Mouse (Mus musculus) liver, adult 2 months (tissue): ENCODE results near the gene Ankrd23. TPM values are rescaled to one million over a fixed set of nuclear protein-coding genes. Genes with fewer than 3 reads are reported as not detected.
"Not testable (repeated sequence)": the region's sequence is repeated elsewhere in the genome, so short reads cannot be mapped to it uniquely, and the experiment has no call there.

Experiments used
- DNase-seq: peaks from one replicate; pipeline ENCODE4 v3.0.0-alpha.2; 2011; ENCODE audit warnings: low read depth, low spot score; ENCODE audit errors: extremely low read depth
- H3K27ac ChIP-seq: fragments of 200-500 bp; replicated peaks from 2 replicates; pipeline ENCODE4 v1.5.1; 2012; ENCODE audit warnings: low read depth, mild to moderate bottlenecking, control low read depth, inconsistent platforms, low read length; ENCODE audit not compliant: insufficient read depth
- H3K27me3 ChIP-seq: fragments of 200-500 bp; 2 replicates; pipeline ENCODE4 v1.6.1; 2012; ENCODE audit warnings: mild to moderate bottlenecking, moderate library complexity, low read length, inconsistent platforms; ENCODE audit not compliant: control insufficient read depth, insufficient read depth
- H3K36me3 ChIP-seq: fragments of 200-500 bp; 2 replicates; pipeline ENCODE4 v1.6.1; 2012; ENCODE audit warnings: low read length, inconsistent platforms; ENCODE audit not compliant: control insufficient read depth, insufficient read depth
- H3K4me1 ChIP-seq: fragments of 200-500 bp; 2 replicates; pipeline ENCODE4 v1.6.1; 2011; ENCODE audit warnings: low read length; ENCODE audit not compliant: control insufficient read depth, insufficient read depth
- H3K4me3 ChIP-seq: fragments of 200-500 bp; 2 replicates; pipeline ENCODE4 v1.5.1; 2011; ENCODE audit warnings: low read depth, mild to moderate bottlenecking, control low read depth, low read length, moderate library complexity; ENCODE audit not compliant: insufficient read depth
- H3K79me2 ChIP-seq: fragments of 200-500 bp; 2 replicates; pipeline ENCODE4 v1.6.1; 2012; ENCODE audit warnings: inconsistent platforms, mild to moderate bottlenecking, low read length, moderate library complexity; ENCODE audit not compliant: control insufficient read depth, insufficient read depth
- H3K9ac ChIP-seq: fragments of 200-500 bp; 2 replicates; pipeline ENCODE4 v1.6.1; 2012; ENCODE audit warnings: low read depth, mild to moderate bottlenecking, control low read depth, inconsistent platforms, low read length
- CTCF ChIP-seq: fragments of 200-500 bp; IDR thresholded peaks from 2 replicates; pipeline ENCODE4 v1.5.1; 2011; ENCODE audit warnings: low read depth, low read length, control low read depth
- POLR2A ChIP-seq: fragments of 200-500 bp; IDR thresholded peaks from 2 replicates; pipeline ENCODE4 v1.6.1; 2011; ENCODE audit warnings: low read length, control low read depth; ENCODE audit not compliant: insufficient read depth; ENCODE audit errors: extremely low read depth
- WGBS: fragments of 180-500 bp; shearing (Covaris S2); methylation state at CpG from one replicate; pipeline ENCODE4 v1.1.7; 2018; 5-methylcytosine and 5-hydroxymethylcytosine counted together
- polyA plus RNA-seq: library from polyadenylated mRNA; depleted of rRNA; stranded (reverse); fragments of >200 nt; gene quantifications from 2 replicates; pipeline ENCODE4 v1.2.3, GENCODE M21; 2012; rRNA removed
- total RNA-seq: library from RNA; depleted of rRNA; stranded (reverse); fragments of >200 nt; gene quantifications from 2 replicates; pipeline ENCODE4 v1.2.3, GENCODE M21; 2014; rRNA removed

Gene Ankrd23
- 1.8 and 2.0 TPM in 2 replicates for total RNA-seq
- polyA plus RNA-seq: 3.5 and 5.1 TPM in 2 replicates

DNA sequence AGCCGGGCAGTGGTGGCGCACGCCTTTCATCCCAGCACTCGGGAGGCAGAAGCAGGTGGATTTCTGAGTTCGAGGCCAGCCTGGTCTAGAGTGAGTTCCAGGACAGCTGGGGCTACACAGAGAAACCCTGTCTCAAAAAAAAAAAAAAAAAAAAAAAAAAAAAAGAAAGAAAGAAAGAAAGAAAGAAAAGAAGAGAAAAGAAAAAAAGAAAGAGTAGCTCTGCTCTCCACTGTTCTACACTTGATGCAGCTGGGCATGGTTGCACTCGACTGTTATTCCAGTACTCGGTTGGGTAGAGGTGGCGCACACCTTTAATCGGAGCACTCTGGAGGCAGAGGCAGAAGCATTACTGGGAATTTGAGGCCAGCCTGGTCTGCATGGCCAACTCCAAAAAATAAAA, at the start of gene Ankrd23:
TSS of gene Ankrd23 (minus strand) at position 101 of the 400 bp plus-strand sequence.
- WGBS: 85% methylated on average over 9 of the region's 9 CpGs
- H3K36me3 ChIP-seq, DNase-seq, H3K27me3 ChIP-seq, H3K4me3 ChIP-seq, H3K79me2 ChIP-seq, H3K9ac ChIP-seq: not testable (repeated sequence)
- peaks cover 22% of the 10 kb centered on the region for H3K4me1 ChIP-seq
- H3K27ac ChIP-seq: peak within 1 kb of the TSS; percentile 17

DNA sequence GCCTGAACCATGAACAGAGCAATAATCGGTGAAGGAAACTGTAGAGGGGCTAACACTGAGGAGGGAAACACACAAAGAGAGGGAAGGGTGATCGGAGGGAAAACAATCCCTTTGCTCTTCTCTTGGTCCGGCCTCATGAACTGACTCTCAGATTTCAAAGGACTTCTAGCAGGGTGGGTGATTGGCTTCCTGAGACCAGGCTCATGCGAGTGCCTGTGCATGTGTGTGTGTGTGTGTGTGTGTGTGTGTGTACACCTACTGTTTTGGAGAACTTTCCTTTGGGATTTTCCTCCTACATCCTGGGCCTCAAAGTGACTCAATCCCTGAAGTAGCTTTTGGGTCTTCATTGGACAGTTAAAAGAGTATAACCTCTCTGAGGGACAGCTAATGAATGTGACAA, 49.6 kb upstream of the Ankrd23 start:
- Histone ChIP-seq H3K36me3 (no peaks in the 10 kb centered on the region), H3K27ac (no peak overlapping the region), H3K27me3 (no peaks in the 10 kb centered on the region), H3K79me2 (no peaks in the 10 kb centered on the region), H3K4me3 (no peak overlapping the region), H3K4me1 (no peaks in the 10 kb centered on the region), H3K9ac (no peak overlapping the region)
- DNase-seq: no peak
- no peak for TF ChIP-seq CTCF
- TF ChIP-seq POLR2A: no peak
- WGBS: 90% methylated on average over 4 of the region's 4 CpGs

DNA sequence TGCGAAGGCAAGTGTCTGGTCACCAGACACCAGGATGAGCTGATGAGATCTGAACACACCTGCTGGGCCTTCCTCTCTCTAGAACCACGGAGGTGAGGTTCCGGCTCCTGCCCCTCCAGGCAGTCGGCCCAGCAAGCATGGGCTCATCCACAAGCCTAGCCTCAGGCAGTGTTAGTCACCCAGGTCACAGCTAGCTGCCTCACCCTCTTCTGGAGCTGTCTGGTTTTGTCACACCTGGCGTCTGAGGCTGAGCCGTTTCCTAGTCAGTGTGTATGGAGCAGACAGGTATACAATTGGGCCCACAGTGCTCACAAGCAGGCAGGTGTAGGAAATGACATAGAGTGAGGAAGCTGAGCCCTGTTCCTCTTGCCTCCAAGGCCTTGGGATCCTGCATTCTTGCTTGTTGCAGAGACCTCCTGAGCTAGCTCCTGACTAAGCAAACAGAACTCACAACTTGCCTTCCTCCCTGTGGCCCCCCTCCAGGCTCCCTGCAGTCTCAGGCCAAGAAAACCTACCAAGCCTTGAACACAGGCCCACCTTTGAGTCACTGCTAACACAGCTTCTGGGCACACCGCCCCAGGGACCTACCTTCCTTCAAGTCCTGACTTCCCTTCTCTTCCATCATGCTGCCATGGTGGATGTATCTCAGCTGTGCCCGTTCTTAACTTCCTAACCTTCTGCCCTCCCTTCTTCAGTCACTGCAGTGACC, 46.9 kb upstream of the Ankrd23 start:
- H3K4me3 ChIP-seq: no peak overlapping the region
- H3K27ac ChIP-seq: no peak overlapping the region
- TF ChIP-seq CTCF: no peak
- no peak for TF ChIP-seq POLR2A
- no peaks in the 10 kb centered on the region for H3K27me3 ChIP-seq
- 85% methylated on average over 8 of the region's 8 CpGs for WGBS
- peaks cover 2% of the 10 kb centered on the region; the same call in 1 of the 2 replicates for H3K4me1 ChIP-seq
- no peak for DNase-seq
- H3K9ac ChIP-seq: no peak overlapping the region
- H3K36me3 ChIP-seq: no peaks in the 10 kb centered on the region
- no peaks in the 10 kb centered on the region for H3K79me2 ChIP-seq

DNA sequence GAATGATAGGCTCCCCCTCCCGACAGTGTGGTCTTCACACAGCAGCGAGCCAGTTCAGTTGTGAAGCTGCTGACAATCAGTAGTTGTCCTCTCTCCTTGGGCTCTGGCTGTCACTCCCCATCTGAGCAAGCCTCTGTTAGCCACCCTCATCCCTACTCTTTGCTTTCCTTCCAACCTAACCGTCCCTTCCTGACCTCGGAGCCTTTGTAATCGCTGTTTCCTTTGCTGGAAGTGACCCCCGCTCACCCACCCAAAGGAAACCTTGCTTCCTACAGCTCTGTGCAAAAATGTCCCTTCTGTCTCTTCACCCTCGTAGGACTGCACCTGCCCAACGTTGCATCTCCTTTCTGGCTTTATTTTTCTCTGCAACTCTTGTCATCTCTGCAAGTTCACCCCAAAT, 45.5 kb upstream of the Ankrd23 start:
- DNase-seq: no peak
- Histone ChIP-seq H3K4me1 (peaks cover 2% of the 10 kb centered on the region; the same call in 1 of the 2 replicates), H3K9ac (no peak overlapping the region), H3K4me3 (no peak overlapping the region), H3K27ac (no peak overlapping the region), H3K79me2 (no peaks in the 10 kb centered on the region), H3K27me3 (no peaks in the 10 kb centered on the region), H3K36me3 (no peaks in the 10 kb centered on the region)
- WGBS: 82% methylated on average over 8 of the region's 8 CpGs
- TF ChIP-seq POLR2A: no peak
- TF ChIP-seq CTCF: no peak

DNA sequence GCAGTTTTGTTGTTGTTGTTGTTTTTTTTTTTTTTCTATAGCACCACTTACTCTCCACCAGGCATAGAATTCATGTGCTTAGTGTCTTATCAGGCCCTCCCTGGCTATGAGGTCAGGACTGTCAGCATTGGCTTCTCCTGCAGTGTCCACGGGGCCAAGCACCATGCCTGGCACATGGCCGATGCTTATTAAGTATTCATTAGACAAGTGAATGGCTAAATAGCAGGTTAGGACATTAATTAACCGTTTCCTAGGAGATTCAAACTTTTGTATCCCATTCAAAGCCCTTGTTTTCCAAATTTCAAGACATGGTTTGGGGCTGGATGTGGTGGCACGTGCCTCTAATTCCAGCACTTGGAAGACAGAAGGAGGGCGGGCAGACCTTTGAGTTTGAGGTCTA, 44.6 kb upstream of the Ankrd23 start:
- no peak for TF ChIP-seq POLR2A
- Histone ChIP-seq H3K4me3 (no peak overlapping the region), H3K4me1 (peaks cover 5% of the 10 kb centered on the region; the same call in 1 of the 2 replicates), H3K79me2 (no peaks in the 10 kb centered on the region), H3K27ac (no peak overlapping the region), H3K27me3 (no peaks in the 10 kb centered on the region), H3K36me3 (no peaks in the 10 kb centered on the region), H3K9ac (no peak overlapping the region)
- WGBS: 80% methylated on average over 5 of the region's 5 CpGs
- no peak for DNase-seq

DNA sequence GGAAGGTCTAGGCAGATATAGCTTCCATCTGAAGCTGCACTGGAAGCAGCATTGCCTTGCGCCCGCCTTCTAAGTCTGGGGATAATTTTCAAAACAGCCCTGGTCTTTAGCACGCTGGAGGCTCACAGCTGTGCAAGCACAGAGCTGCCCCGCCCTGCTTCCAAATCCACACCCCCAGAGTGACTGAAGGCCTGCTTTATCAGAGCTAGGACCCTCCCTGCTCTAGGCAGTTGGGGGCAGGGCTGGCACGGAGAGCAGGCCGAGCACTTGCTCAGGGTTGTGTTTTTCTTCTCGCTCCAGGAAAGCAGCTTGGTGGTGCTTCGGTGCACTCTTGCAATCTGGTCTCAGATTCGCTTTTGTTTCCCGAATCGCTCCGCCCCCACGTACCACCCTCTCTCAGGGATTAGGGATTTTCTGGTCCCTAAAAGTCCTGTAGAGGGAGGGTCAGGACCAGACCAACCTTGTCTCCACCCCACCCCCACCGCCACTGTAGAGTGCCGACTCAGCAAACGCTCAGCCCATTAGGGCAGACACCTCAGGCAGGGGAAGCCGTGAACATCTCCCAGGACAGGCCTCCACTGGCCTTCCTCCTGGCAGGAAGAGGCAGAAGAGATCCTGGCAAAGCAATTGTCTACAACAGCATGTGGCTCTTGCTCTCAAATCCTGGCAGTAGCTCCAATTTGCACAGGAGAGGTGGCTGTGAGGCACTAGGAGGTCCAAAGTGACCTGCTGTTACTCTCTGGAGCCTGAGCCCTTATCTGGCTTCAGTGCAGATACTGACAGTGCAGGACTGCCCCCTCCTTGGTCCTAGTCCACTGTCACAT, 43.9 kb upstream of the Ankrd23 start:
- Histone ChIP-seq H3K27me3 (no peaks in the 10 kb centered on the region), H3K4me1 (peaks cover 5% of the 10 kb centered on the region; the same call in 1 of the 2 replicates), H3K4me3 (peak overlapping the region; percentile 32; the same call in 1 of the 2 replicates), H3K79me2 (no peaks in the 10 kb centered on the region), H3K27ac (peak overlapping the region; percentile 1; the same call in 1 of the 2 replicates), H3K36me3 (no peaks in the 10 kb centered on the region), H3K9ac (no peak overlapping the region; the same call in 1 of the 2 replicates)
- no peak for DNase-seq
- TF ChIP-seq CTCF (no peak), POLR2A (no peak)
- 13% methylated on average over 17 of the region's 17 CpGs for WGBS
